Mouse (Mus musculus): ENCODE data around the gene Cd300ld4. TPM values are rescaled to one million over a fixed set of nuclear protein-coding genes. Genes with fewer than 3 reads are reported as not detected.
"Not testable (repeated sequence)": the region's sequence is repeated elsewhere in the genome, so short reads cannot be mapped to it uniquely, and the experiment has no call there.

Gene Cd300ld4
- polyA plus RNA-seq, 1 experiment from 2014 or later = not detected

DNA sequence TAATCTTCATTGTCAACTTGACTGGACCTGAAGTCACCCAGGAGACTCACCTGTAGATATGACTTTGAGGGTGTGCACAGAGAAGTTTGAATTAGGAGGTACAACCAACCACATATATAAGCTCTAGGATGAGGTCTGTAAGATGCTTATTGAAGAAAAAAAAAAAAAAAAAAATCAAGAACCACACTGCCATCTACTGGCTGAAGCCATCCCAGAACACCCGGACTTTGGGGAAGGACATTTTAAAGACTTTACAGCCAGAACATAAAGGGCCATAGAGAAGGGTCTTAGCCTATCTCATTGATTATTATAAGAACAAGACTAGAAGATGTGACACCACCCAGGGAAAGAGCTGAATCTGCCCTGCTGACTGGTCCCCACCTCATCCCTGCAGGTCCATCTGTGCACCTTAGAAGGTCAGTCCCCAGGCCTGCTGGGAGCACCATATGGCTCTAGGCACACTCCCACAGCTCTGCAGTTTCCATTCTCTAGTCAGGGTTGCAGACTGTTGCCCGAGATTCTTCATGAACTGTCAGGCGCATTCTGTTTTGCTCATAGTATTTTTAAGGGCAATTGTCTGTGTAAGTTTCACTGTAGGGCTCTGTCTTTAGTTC lies 22.6 kb upstream of the Cd300ld4 start:
- Histone ChIP-seq H3K27ac (no peak overlapping the region), H3K27me3 (ENCODE audit: insufficient read depth, poor library complexity, severe bottlenecking) (no peaks in the 10 kb centered on the region; the same call in 1 of the 2 replicates), H3K36me3 (no peaks in the 10 kb centered on the region), H3K9me3 (no peaks in the 10 kb centered on the region), H3K4me1 (replicated peaks) (no peaks in the 10 kb centered on the region), H3K4me3 (no peak overlapping the region)
- WGBS = 48% methylated on average over 3 of the region's 3 CpGs
- DNase-seq (ENCODE audit: low spot score) = no peak

DNA sequence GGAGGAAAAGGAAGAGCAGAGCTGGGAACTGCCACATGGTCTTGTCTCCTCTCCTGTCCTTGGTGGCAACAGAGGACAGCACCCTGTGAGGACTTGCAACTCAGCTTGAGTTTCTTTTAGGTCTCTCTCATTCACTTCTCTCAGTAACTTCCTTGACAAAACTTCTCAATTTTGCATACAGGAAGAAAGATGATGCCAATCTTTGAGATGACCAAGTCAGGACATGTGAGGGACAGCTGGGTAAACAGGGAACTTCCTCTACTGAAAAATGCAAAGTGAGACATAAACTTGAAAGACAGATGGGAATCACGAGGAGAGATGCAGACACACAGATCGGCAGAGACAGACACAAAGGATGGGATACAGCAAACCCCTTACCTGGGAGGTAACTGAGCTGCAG lies 21.4 kb upstream of the Cd300ld4 start, which contains the start of gene Cd300ld3:
Gene Cd300ld3, minus strand, starts transcription at position 151 of the 400 bp plus-strand sequence.
- no peaks in the 10 kb centered on the region for H3K4me1 ChIP-seq (replicated peaks)
- 74% methylated on average over 2 of the region's 2 CpGs for WGBS
- H3K9me3 ChIP-seq = no peaks in the 10 kb centered on the region
- H3K36me3 ChIP-seq = no peaks in the 10 kb centered on the region
- H3K4me3 ChIP-seq = no peak within 1 kb of the TSS
- no peak within 1 kb of the TSS for H3K27ac ChIP-seq
- no peaks in the 10 kb centered on the region; the same call in 1 of the 2 replicates for H3K27me3 ChIP-seq (ENCODE audit: insufficient read depth, poor library complexity, severe bottlenecking)
- no peak for DNase-seq (ENCODE audit: low spot score)

- H3K4me3 ChIP-seq; H3K9me3 ChIP-seq; H3K4me1 ChIP-seq (replicated peaks); H3K27ac ChIP-seq; H3K27me3 ChIP-seq (ENCODE audit: insufficient read depth, poor library complexity, severe bottlenecking); DNase-seq (ENCODE audit: low spot score); H3K36me3 ChIP-seq: not testable (repeated sequence)
- WGBS = no CpG with 5 or more reads among the region's 6 CpGs
These were observed 10.9 kb upstream of the Cd300ld4 start, which contains the start of gene Cd300ld5 for GRCm38 (mm10) chr11:115037669-115038068. Gene Cd300ld5, minus strand, starts transcription at chr11:115037769.

DNA sequence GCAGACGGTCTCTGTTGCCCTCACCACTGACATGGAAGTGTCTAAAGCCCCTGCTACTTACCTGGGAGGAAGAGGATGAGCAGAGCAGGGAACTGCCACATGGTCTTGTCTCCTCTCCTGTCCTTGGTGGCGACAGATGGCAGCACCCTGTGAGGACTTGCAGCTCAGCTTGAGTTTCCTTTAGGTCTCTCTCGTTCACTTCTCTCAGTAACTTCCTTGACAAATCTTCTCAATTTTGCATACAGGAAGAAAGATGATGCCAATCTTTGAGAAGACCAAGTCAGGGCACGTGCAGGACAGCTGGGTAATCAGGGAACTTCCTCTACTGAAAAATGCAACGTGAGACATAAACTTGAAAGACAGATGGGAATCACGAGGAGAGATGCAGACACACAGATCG lies 10.7 kb downstream of the Cd300ld4 start, which contains the start of gene Cd300ld2:
Gene Cd300ld2, minus strand, starts transcription at position 101 of the 400 bp plus-strand sequence.
- DNase-seq (ENCODE audit: low spot score); H3K4me1 ChIP-seq (replicated peaks); H3K9me3 ChIP-seq; H3K4me3 ChIP-seq; H3K36me3 ChIP-seq; H3K27me3 ChIP-seq (ENCODE audit: insufficient read depth, poor library complexity, severe bottlenecking); H3K27ac ChIP-seq: not testable (repeated sequence)
- WGBS = no CpG with 5 or more reads among the region's 7 CpGs

DNA sequence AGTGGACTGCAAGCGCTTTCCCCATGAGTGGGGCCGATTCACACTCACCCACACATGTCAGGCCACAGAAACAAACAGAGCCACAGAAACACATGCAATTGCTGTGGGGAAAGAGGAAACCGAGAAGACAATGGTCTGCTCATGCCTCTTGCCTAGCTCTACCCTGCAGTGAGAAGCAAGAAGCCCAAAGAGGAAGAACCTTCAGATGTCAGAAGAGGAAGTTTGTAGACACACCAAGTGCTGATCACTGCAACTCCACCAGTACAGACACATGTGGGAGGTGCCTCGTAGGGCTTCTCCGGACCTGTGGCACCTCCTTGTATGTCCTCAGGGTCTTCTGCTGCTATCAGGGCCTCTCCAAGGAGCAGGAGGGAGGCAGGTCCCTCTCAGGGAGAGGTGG lies 22.7 kb downstream of the Cd300ld4 start:
- no peak for DNase-seq (ENCODE audit: low spot score)
- Histone ChIP-seq H3K4me3 (no peak overlapping the region), H3K4me1 (replicated peaks) (no peaks in the 10 kb centered on the region), H3K9me3 (no peaks in the 10 kb centered on the region), H3K27me3 (ENCODE audit: insufficient read depth, poor library complexity, severe bottlenecking) (no peaks in the 10 kb centered on the region), H3K36me3 (no peaks in the 10 kb centered on the region), H3K27ac (no peak overlapping the region)
- 92% methylated on average over 5 of the region's 5 CpGs for WGBS

DNA sequence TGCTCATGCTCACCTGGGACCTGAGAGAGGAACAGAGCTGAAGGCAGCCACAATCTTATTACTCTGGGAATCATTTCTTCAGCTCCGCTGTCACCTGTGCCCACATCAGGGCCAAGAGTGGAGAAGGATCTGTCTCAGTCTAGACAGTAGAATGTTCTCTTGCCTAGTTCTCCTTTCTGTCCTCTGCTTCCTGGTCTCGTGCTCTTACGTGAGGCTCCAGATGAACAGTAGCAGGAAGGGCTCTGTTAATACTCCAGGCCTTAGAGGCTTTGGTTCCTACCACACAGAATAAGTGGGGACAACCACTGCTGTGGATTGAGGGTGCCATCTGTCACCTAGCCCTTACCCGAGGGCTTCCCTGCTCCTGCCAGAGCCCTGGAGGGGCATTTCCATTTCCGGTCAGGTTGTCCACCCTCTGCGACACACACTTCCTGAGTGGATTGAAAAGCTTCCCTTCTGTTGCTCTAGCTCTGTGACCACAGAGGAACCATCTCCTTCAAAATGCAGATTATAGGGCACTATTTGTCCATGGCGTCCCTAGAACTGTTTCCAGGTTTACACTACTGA lies 25.3 kb downstream of the Cd300ld4 start, which contains the start of gene Cd300c2:
Gene Cd300c2, minus strand, starts transcription at position 407 of the 567 bp plus-strand sequence.
- Histone ChIP-seq H3K4me3 (no peak within 1 kb of the TSS), H3K36me3 (no peaks in the 10 kb centered on the region), H3K9me3 (no peaks in the 10 kb centered on the region), H3K4me1 (replicated peaks) (no peaks in the 10 kb centered on the region), H3K27me3 (ENCODE audit: insufficient read depth, poor library complexity, severe bottlenecking) (no peaks in the 10 kb centered on the region), H3K27ac (no peak within 1 kb of the TSS)
- WGBS = 85% methylated on average over 7 of the region's 7 CpGs
- DNase-seq (ENCODE audit: low spot score) = no peak

- Histone ChIP-seq H3K9me3 (no peaks in the 10 kb centered on the region), H3K27me3 (ENCODE audit: insufficient read depth, poor library complexity, severe bottlenecking) (no peaks in the 10 kb centered on the region), H3K36me3 (no peaks in the 10 kb centered on the region), H3K27ac (no peak within 1 kb of the TSS), H3K4me3 (no peak within 1 kb of the TSS), H3K4me1 (replicated peaks) (no peaks in the 10 kb centered on the region)
- DNase-seq (ENCODE audit: low spot score) = no peak
- 78% methylated on average over 4 of the region's 4 CpGs for WGBS
These were observed 37.0 kb downstream of the Cd300ld4 start, which contains the start of gene Cd300ld for GRCm38 (mm10) chr11:114989793-114990192. Gene Cd300ld, minus strand, starts transcription at chr11:114989922.

DNA sequence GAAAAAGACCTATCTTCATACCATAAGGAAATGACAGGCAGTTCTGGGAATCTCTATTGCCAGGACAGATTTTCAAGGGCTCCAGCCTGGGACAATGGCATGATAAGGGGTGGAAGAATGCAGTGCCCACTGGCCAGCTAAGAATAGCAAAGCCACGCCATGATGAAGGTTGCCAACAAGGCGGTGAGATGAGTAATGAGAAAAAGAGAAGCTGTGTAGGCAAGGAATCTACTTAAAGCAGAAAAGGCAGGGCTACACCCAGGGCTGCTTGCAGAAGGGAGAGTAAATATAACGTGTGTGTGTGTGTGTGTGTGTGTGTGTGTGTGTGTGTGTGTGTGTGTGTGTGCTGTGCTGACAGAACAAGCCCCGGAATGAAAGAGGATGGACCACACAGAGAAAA lies 44.9 kb downstream of the Cd300ld4 start:
- H3K9me3 ChIP-seq = peaks cover 28% of the 10 kb centered on the region
- WGBS = 78% methylated on average over 4 of the region's 4 CpGs
- H3K4me3 ChIP-seq = no peak overlapping the region
- no peaks in the 10 kb centered on the region for H3K27me3 ChIP-seq (ENCODE audit: insufficient read depth, poor library complexity, severe bottlenecking)
- H3K27ac ChIP-seq = no peak overlapping the region
- DNase-seq (ENCODE audit: low spot score) = no peak
- no peaks in the 10 kb centered on the region for H3K4me1 ChIP-seq (replicated peaks)
- H3K36me3 ChIP-seq = no peaks in the 10 kb centered on the region

DNA sequence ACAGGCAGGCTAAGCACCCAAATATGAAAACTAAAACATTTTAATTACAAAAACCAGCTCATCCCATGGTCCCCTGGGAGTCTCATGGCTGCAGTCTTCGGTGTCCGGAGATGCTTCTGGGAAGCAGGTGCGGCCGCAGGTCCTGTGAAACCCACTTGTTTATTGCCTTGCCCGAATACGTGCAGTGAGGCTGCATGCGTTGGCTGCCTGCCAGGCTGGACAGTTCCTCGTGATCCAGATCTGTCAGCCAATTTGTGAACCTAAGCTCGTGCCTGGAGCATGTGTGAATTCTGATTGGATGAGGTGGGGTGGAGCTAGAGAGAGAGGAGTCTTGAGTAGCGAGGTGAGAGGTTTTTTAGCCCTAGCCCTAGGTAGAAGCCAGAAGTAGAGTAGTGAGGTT lies 54.1 kb downstream of the Cd300ld4 start:
- WGBS = 89% methylated on average over 10 of the region's 10 CpGs
- peaks cover 26% of the 10 kb centered on the region; the same call in 1 of the 2 replicates for H3K9me3 ChIP-seq
- no peak overlapping the region for H3K4me3 ChIP-seq

More for the DNA sequence above, 54.1 kb downstream of the Cd300ld4 start:
- no peaks in the 10 kb centered on the region for H3K36me3 ChIP-seq
- H3K27ac ChIP-seq = no peak overlapping the region
- H3K4me1 ChIP-seq (replicated peaks) = no peaks in the 10 kb centered on the region
- no peak for DNase-seq (ENCODE audit: low spot score)
- no peaks in the 10 kb centered on the region for H3K27me3 ChIP-seq (ENCODE audit: insufficient read depth, poor library complexity, severe bottlenecking)

Other genes starting within 250 kb of the Cd300ld4 start
- gene Btbd17, start 231.1 kb downstream of the Cd300ld4 start, polyA plus RNA-seq (2016; fragmentation: Nextera tagmentation; extraction: Ambion mirVana) = 50.8 and 60.0 TPM in 2 replicates
- 0.37 and 0.77 TPM in 2 replicates for gene Gpr142, start 228.1 kb downstream of the Cd300ld4 start, polyA plus RNA-seq (2016; fragmentation: Nextera tagmentation; extraction: Ambion mirVana)
- 31.5 and 42.9 TPM in 2 replicates for gene Gprc5c, start 175.9 kb downstream of the Cd300ld4 start, polyA plus RNA-seq (2016; fragmentation: Nextera tagmentation; extraction: Ambion mirVana)
- 0.81 and 1.0 TPM in 2 replicates for gene Cd300a, start 137.0 kb downstream of the Cd300ld4 start, polyA plus RNA-seq (2016; fragmentation: Nextera tagmentation; extraction: Ambion mirVana)
- gene Cd300lb, start 92.6 kb downstream of the Cd300ld4 start, polyA plus RNA-seq (2016; fragmentation: Nextera tagmentation; extraction: Ambion mirVana) = 0.05 and 0.06 TPM in 2 replicates
- not detected in 2 replicates for gene Cd300c, start 57.9 kb downstream of the Cd300ld4 start, polyA plus RNA-seq (2016; fragmentation: Nextera tagmentation; extraction: Ambion mirVana)
- gene Cd300ld, start 37.1 kb downstream of the Cd300ld4 start, polyA plus RNA-seq (2016; fragmentation: Nextera tagmentation; extraction: Ambion mirVana) = 0.08 TPM in 1 of 2 replicates, not detected in the other
- 0.76 and 1.1 TPM in 2 replicates for gene Cd300c2, start 25.1 kb downstream of the Cd300ld4 start, polyA plus RNA-seq (2016; fragmentation: Nextera tagmentation; extraction: Ambion mirVana)
- not detected in 2 replicates for gene Cd300ld2, start 10.8 kb downstream of the Cd300ld4 start, polyA plus RNA-seq (2016; fragmentation: Nextera tagmentation; extraction: Ambion mirVana)
- not detected in 2 replicates for gene Cd300ld5, start 10.8 kb upstream of the Cd300ld4 start, polyA plus RNA-seq (2016; fragmentation: Nextera tagmentation; extraction: Ambion mirVana)
- not detected in 2 replicates for gene Cd300ld3, start 21.4 kb upstream of the Cd300ld4 start, polyA plus RNA-seq (2016; fragmentation: Nextera tagmentation; extraction: Ambion mirVana)
- not detected in 2 replicates for gene Cd300e, start 35.2 kb upstream of the Cd300ld4 start, polyA plus RNA-seq (2016; fragmentation: Nextera tagmentation; extraction: Ambion mirVana)
- 0.44 and 1.4 TPM in 2 replicates for gene Rab37, start 64.4 kb upstream of the Cd300ld4 start, polyA plus RNA-seq (2016; fragmentation: Nextera tagmentation; extraction: Ambion mirVana)
- 0.11 TPM in 1 of 2 replicates, not detected in the other for gene Cd300lf, start 107.0 kb upstream of the Cd300ld4 start, polyA plus RNA-seq (2016; fragmentation: Nextera tagmentation; extraction: Ambion mirVana)
- 39.6 and 49.8 TPM in 2 replicates for gene Slc9a3r1, start 136.3 kb upstream of the Cd300ld4 start, polyA plus RNA-seq (2016; fragmentation: Nextera tagmentation; extraction: Ambion mirVana)
- gene Tmem104, start 160.5 kb upstream of the Cd300ld4 start, polyA plus RNA-seq (2016; fragmentation: Nextera tagmentation; extraction: Ambion mirVana) = 6.9 and 10.6 TPM in 2 replicates
- gene Nat9, start 160.8 kb upstream of the Cd300ld4 start, polyA plus RNA-seq (2016; fragmentation: Nextera tagmentation; extraction: Ambion mirVana) = 18.7 and 24.3 TPM in 2 replicates
- 0.14 and 0.18 TPM in 2 replicates for gene Grin2c, start 240.2 kb upstream of the Cd300ld4 start, polyA plus RNA-seq (2016; fragmentation: Nextera tagmentation; extraction: Ambion mirVana)